Mouse (Mus musculus) gastrocnemius, adult 2 months (tissue): ENCODE data around the gene Samm50. TPM values are rescaled to one million over a fixed set of nuclear protein-coding genes. Genes with fewer than 3 reads are reported as not detected.

Experiments
- DNase-seq: peaks from one replicate; pipeline ENCODE4 v3.0.0; 2022
- H3K27ac ChIP-seq: fragments of 200-600 bp; 2 replicates; pipeline ENCODE4 v1.8.1; 2022; ENCODE audit warnings: mild to moderate bottlenecking
- H3K4me3 ChIP-seq: fragments of 200-600 bp; 2 replicates; pipeline ENCODE4 v1.8.1; 2022; ENCODE audit warnings: mild to moderate bottlenecking, moderate library complexity
- CTCF ChIP-seq: fragments of 200-600 bp; IDR thresholded peaks from 2 replicates; pipeline ENCODE4 v1.8.1; 2022; ENCODE audit warnings: antibody characterized with exemption, mild to moderate bottlenecking, moderate library complexity
- intact Hi-C: fragments of 180-260 bp; cut with DNase I; formaldehyde crosslinking; loops from one replicate; pipeline ENCODE4 v1.15.1; 2025
- total RNA-seq, 2 experiments: library from RNA; stranded (reverse); gene quantifications; 2 replicates each; pipeline ENCODE4 v1.2.3; 2021

Samm50 gene
- total RNA-seq, 2 experiments from 2014 or later = 154 to 224 TPM

DNA sequence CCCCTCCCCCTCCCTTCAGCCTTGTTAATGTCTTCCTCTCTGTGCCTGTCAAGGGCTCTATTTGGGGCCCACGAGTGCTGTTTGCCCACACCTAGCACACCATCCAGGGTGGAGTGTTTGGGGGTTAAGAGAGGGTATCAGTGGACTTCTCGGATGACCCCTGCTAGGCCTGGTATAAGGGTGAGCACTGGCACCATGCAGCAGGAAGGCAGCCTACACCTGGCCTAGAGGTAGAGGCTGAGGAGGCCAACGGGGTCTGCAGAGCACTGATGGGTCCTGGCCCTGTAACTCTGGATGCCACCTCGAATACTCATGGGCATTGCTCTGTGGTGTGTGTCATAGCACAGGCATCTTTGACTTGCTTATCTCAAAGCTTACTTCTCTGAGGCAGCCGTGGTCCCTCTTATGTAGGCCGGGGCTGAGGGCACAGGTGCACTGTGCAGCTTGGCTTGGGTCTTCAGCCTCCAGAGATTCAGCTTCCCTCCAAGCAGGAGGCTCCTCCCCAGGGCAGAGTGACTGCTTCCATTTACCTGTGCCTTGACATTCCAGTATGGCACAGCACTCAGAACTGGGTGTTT, 21.2 kb downstream of the Samm50 start:
- intact Hi-C loops = no loop called here
- DNase-seq = no peak
- TF ChIP-seq CTCF = no peak
- Histone ChIP-seq H3K4me3 (no peak overlapping the region), H3K27ac (peak overlapping the region; percentile 85)

DNA sequence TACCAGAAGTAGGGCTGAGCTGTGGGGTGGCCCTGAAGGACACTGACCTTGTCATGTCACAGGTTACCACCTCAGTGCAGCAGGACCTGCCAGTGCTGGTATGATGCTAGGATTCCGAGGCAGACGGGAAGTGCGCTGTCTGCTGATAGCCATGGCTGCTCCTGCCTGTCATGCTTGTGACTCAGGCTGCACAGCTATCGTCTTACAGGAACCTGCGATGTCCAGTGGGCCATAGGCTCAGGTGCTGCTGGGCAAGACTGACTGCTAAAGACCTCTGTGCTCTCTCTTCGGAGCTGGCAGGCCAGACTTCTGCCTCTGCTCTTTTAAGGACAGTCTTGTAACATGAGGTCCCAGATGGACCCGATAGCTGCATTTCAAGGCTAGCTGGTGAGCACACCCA, 22.4 kb downstream of the Samm50 start:
- TF ChIP-seq CTCF = no peak
- Histone ChIP-seq H3K27ac (peak overlapping the region; percentile 85), H3K4me3 (no peak overlapping the region)
- intact Hi-C loops = loop anchor here (2.0 kb wide), 1 partner anchor 36 kb away; no protein-coding TSS in a partner anchor
- DNase-seq = peak; percentile 63

DNA sequence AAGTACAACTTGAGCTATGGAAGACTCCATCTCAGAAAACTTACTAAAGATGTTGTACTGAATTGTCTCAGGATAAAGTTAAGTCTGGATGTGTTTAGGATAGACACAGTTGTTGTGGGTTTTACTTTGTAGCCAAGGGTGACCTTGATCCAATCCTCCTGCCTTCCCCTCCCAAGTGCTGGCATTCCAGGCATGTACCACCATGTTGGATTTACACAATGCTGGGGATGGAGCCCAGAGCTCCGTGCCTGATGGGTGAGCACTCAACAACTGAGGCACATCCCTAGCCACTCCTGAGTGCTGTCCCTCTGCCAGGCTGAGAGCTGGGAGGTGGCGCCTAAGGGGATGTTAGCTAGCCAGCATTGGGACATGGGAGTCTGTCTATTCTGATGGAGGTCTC, 23.2 kb downstream of the Samm50 start:
- TF ChIP-seq CTCF = no peak
- intact Hi-C loops = loop anchor here (2.0 kb wide), 1 partner anchor 36 kb away; no protein-coding TSS in a partner anchor

DNA sequence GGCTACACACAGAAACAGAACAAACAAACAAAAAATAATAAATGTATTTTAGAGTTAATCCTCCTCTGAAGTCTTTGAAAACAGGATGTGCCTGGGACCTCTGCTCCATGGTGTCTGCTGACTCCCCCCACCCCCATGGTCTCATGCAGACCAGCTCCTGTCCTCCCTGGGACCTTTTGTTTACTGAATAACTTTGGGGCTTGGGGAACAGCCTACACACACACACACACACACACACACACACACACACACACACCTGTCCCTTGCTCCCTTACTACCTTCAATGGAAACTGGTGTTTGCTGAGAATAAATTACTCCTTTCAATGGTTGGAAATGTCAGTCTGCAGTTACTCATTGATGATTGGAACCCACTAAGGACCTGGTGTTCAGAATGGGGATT, 24.0 kb downstream of the Samm50 start:
- no peak for DNase-seq
- intact Hi-C loops = no loop called here
- no peak overlapping the region for H3K4me3 ChIP-seq
- peak overlapping the region; percentile 85 for H3K27ac ChIP-seq
- TF ChIP-seq CTCF = no peak

More for the DNA sequence above, 23.2 kb downstream of the Samm50 start:
- no peak for DNase-seq
- Histone ChIP-seq H3K27ac (peak overlapping the region; percentile 85), H3K4me3 (no peak overlapping the region)

DNA sequence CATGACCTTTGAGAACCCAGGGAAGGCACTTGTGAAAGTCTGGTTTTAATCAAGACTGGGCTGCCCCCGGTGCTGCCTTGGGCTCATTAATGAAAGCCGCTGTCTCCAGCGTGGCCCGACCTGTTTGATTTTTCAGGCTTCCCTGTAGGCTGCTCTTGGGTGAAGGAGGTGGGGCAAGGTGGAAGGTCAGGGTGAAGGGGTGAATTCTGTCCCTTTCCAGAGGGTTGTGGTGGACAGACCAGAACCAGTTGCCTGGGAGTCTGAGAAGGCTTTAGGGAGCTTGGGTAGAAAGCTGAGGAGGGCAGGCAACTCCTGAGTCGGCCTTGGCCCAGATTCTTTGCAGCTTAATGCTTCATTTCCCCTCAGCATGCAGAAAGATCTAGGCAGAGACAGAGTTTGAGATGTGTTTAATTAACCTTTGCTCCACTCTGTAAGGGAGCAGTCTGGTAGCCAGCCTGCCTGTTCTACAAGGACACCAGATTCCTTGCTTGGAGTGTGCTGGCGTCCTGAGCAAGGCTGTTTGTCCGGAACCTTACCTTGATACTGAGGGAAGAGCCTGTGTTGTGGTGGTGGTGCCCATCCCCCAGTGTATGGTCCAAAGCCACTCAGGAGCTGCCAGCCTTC, 24.5 kb downstream of the Samm50 start:
- no peak for TF ChIP-seq CTCF
- intact Hi-C loops = no loop called here

DNA sequence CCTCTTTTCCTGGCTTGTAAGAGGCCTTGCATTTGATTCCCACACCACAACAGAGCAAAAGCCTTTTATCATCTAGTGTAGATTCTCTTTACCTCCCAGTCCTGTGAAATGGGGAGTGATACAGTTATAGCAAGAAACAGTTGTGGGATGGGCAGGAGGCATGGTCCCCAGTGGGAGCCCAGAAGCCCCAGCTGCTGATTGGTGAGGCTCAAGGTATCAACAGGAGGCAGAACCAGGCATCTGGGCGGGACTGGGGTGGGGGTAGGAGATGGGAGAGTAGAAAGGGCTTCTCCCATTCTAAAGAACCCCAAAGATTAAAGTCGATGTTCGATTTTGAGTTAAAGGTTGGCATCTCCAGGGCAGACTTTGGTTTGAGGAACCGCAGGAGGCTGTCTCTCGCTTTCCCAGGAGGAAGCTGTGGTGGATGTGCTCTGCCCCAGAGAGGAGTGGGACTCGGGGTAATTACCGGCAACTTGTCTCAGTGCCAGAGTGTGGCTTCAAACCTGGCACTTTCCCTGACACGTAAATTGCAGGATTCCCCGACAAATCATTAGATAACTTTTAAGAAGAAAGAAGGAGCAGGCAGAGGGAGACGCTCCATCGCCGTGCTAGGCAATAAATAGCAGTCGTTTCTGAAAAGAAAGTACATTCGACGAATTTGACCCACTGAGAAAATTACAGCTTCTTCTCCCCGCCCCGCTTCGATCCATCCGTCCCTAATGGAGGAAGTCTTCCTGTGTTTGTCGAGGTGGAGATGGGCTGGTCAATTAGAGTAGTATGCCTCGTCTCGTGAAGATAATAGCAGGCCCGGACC, 26.1 kb downstream of the Samm50 start:
- no peak for TF ChIP-seq CTCF
- Histone ChIP-seq H3K27ac (peak overlapping the region; percentile 63), H3K4me3 (peak overlapping the region; percentile 9)
- intact Hi-C loops = no loop called here
- no peak for DNase-seq

More for the DNA sequence above, 24.5 kb downstream of the Samm50 start:
- DNase-seq = no peak
- H3K4me3 ChIP-seq = no peak overlapping the region
- H3K27ac ChIP-seq = peak overlapping the region; percentile 53; the same call in 1 of the 2 replicates

DNA sequence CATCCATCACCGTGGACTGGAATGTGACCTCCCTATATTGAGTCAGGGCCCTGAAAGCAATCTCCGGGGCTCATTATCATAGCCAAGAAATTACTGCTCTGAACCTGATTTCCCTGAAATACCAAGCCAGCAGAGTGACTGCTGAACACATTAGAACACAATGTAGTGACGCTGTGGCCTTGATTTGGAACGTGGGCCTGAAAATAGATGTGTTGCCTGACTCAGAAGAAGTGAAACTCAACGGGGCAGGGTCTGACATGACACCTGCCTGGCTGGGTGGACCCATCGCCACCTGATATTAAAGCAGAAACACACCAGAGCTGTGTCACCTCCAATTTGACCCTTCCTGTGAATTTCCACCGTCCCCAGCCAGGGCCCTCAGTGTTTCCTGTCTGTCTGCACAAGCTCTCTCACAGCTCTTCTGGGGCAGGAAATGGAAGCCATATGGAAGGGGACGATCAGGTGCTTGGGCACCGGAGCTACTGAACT, 26.8 kb downstream of the Samm50 start:
- no peak for DNase-seq
- no peak for TF ChIP-seq CTCF
- intact Hi-C loops = no loop called here
- Histone ChIP-seq H3K27ac (peak overlapping the region; percentile 63), H3K4me3 (peak overlapping the region; percentile 9)

DNA sequence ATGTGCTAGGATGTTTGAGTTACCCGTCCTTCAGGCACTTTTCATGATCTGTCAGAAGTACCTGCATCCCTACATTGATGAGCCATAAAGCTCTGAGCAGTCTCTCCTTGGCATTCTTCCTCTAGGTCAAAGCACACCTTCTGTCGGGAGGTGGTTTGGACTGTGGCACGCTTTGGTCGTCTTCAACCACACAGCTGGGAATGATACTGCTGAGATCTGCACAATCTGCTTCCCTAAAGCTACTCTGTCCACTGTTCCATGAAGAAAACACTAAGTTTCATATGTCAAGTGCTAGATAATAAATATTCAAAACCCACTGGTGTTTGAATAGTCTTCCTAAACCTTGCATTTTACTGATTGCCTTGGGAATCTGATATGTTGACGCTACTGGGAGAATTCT, 29.5 kb downstream of the Samm50 start:
- DNase-seq = no peak
- intact Hi-C loops = no loop called here
- no peak for TF ChIP-seq CTCF
- Histone ChIP-seq H3K27ac (no peak overlapping the region), H3K4me3 (no peak overlapping the region)

DNA sequence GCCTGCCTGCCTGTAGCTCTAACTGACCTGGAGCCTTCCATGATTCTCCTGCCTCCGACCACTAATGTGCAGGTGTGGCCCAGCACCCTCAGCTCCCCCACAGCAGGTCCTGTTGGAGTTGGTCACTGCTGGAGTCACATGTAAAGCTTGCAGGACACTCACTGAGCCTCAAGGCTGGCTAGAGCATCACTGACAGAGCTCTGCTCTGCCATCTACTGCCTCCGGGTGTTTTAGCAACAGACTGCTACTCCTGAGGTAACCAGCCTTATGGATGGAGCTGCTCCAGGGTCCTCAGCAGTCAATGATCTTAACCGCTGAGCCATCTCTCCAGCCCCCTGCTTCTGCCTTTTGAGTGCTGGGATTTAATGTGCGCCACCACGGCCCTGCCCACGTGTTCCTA, 31.4 kb downstream of the Samm50 start:
- TF ChIP-seq CTCF = peak; percentile 27
- H3K27ac ChIP-seq = no peak overlapping the region
- no peak overlapping the region for H3K4me3 ChIP-seq
- intact Hi-C loops = no loop called here
- DNase-seq = peak; percentile 32

DNA sequence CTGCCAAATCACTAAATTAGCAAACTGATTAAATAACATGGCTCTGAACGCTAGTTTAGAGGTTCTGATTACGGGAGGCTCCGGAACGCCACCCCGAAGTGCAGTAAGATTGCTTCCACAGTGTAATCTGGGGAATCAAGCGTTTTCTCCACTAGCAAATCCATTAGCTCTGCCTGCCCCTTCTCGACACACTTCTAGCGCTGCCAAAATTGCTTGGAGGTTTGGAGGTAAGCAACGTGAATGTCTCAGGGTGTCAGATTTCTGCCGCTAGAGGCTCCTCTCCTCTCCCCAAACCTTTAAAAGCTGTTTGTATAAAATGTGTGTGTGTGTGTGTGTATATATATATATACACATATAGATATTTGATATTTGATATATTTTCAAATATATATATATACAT, 32.7 kb downstream of the Samm50 start:
- intact Hi-C loops = no loop called here
- peak; percentile 43 for TF ChIP-seq CTCF
- DNase-seq = peak; percentile 36
- Histone ChIP-seq H3K4me3 (peak overlapping the region; percentile 52), H3K27ac (0 out of 2 replicates have a peak overlapping the region, but pooled peaks have one; percentile 43)

DNA sequence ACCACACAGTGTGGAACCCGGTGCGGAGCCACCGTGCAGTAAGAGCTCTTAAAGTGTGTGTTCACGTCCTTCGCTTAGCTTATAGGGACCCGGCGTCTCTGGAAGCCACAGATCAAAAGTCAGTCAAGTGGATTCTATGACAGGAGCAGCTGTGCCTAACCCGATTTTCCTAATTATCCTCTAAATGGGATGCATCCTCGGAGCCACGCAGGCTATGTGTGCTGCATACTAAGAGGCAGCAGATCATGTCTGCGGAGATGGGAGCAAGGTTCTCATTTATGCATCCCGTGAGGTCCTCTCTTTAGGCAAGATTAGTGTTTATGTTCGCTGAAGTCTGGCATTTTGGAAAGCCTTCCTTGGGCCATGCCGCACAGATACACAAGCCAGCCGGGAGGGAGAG, 34.9 kb downstream of the Samm50 start:
- DNase-seq = no peak
- H3K27ac ChIP-seq = no peak overlapping the region
- no peak overlapping the region for H3K4me3 ChIP-seq
- TF ChIP-seq CTCF = no peak
- intact Hi-C loops = no loop called here

DNA sequence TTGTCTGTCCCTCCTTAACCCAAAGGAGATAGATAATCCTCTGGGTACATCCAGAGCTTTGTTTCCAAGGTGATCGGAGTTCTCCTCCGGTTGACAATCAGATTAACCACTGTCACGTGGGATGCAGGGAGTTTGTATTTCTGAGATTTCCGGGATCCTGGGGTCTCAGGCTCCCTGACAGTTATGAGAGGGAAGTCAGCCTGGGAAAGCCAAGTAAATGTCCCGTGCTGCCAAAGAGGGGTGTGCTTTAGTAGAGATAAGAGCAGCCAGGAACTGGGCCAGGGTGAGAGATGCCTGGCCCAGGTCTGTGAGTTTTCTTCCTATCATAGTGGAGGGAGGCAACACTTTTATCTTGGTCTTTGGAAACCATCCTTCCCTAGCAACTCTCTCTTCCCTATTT, 38.6 kb downstream of the Samm50 start:
- no peak for TF ChIP-seq CTCF
- DNase-seq = no peak
- no peak overlapping the region for H3K4me3 ChIP-seq
- intact Hi-C loops = no loop called here
- H3K27ac ChIP-seq = peak overlapping the region; percentile 97
